11 mouse cellular contexts compared by ENCODE assay signal in genomic region chr3:53598153-53598800, GRCm38 (mm10). TPM values are rescaled to one million over a fixed set of nuclear protein-coding genes. Genes with fewer than 3 reads are reported as not detected.
A peak's percentile ranks its signal among the peaks of the same experiment; 100 is the strongest.
DNase-seq lines count a peak whose midpoint lies in the region; ATAC-seq and TF ChIP-seq lines count a peak whose summit lies in the region.
"Had no signal": no experiment of that assay in that cellular context is flagged by ENCODE, and none has a peak within 500 bp of the region (broad histone marks: within the 10 kb centered on the region; RNA-seq: fewer than 3 reads in every experiment).

No protein-coding gene starts in this region.

- TF ChIP-seq CTCF in thymus, adult 2 months (IDR thresholded peaks at IDR 0.05; ENCODE audit: borderline replicate concordance, control insufficient read depth, extremely low read depth, insufficient read depth, low read length, poor library complexity) = no peak

- H3K4me2 ChIP-seq in lung, embryonic 16.5 days (ENCODE audit: low read depth, low read length) = peak overlapping the region; percentile 29
- peak overlapping the region; percentile 41 for H3K4me2 ChIP-seq in embryonic facial prominence, embryonic 13.5 days
- peak overlapping the region; percentile 24 for H3K4me2 ChIP-seq in kidney, embryonic 16.5 days (replicated peaks; ENCODE audit: low read depth, low read length)
- no peak overlapping the region for H3K4me2 ChIP-seq in stomach, embryonic 16.5 days (ENCODE audit: low read depth, low read length)
- no peak overlapping the region for H3K4me2 ChIP-seq in forebrain, embryonic 13.5 days
- H3K4me2 ChIP-seq: neural tube, embryonic 13.5 days had no signal

- H3K27ac ChIP-seq in lung, embryonic 16.5 days (ENCODE audit: low read length) = peak overlapping the region; percentile 87
- H3K27ac ChIP-seq in embryonic facial prominence, embryonic 13.5 days = peak overlapping the region; percentile 51; the same call in 1 of the 2 replicates
- H3K27ac ChIP-seq in kidney, embryonic 16.5 days (ENCODE audit: low read length) = peak overlapping the region; percentile 77
- peak overlapping the region; percentile 82 for H3K27ac ChIP-seq in stomach, embryonic 16.5 days (ENCODE audit: low read length)
- H3K27ac ChIP-seq in thymus, adult 2 months (ENCODE audit: control insufficient read depth, insufficient read depth, low read length) = no peak overlapping the region
- no peak overlapping the region for H3K27ac ChIP-seq in forebrain, embryonic 13.5 days
- H3K27ac ChIP-seq: neural tube, embryonic 13.5 days had no signal

- peaks cover 11% of the 10 kb centered on the region; the same call in 1 of the 2 replicates for H3K4me1 ChIP-seq in lung, embryonic 16.5 days (replicated peaks; ENCODE audit: control insufficient read depth, insufficient read depth, low read length)
- H3K4me1 ChIP-seq in embryonic facial prominence, embryonic 13.5 days = peaks cover 24% of the 10 kb centered on the region
- H3K4me1 ChIP-seq in kidney, embryonic 16.5 days (ENCODE audit: insufficient read depth, low read length) = peaks cover 42% of the 10 kb centered on the region
- H3K4me1 ChIP-seq in stomach, embryonic 16.5 days (ENCODE audit: control insufficient read depth, insufficient read depth, low read length) = peaks cover 9% of the 10 kb centered on the region
- H3K4me1 ChIP-seq in thymus, adult 2 months (replicated peaks; ENCODE audit: control insufficient read depth, insufficient read depth, low read length) = no peaks in the 10 kb centered on the region
- H3K4me1 ChIP-seq in forebrain, embryonic 13.5 days = 0 out of 2 replicates have a peak, but pooled peaks cover 3% of the 10 kb centered on the region

- H3K9me3 ChIP-seq in lung, embryonic 16.5 days (ENCODE audit: control insufficient read depth, low read length) = no peaks in the 10 kb centered on the region
- no peaks in the 10 kb centered on the region for H3K9me3 ChIP-seq in embryonic facial prominence, embryonic 13.5 days
- no peaks in the 10 kb centered on the region for H3K9me3 ChIP-seq in kidney, embryonic 16.5 days (ENCODE audit: low read length)
- H3K9me3 ChIP-seq in stomach, embryonic 16.5 days (replicated peaks; ENCODE audit: control insufficient read depth, low read length) = no peaks in the 10 kb centered on the region
- H3K9me3 ChIP-seq in forebrain, embryonic 13.5 days (replicated peaks) = no peaks in the 10 kb centered on the region
- H3K9me3 ChIP-seq: neural tube, embryonic 13.5 days had no signal

- TF ChIP-seq POLR2A in thymus, adult 2 months (IDR thresholded peaks at IDR 0.05; ENCODE audit: control insufficient read depth, extremely low read depth, insufficient read depth, low read length, poor library complexity) = no peak

- no peak overlapping the region; the same call in 1 of the 2 replicates for H3K9ac ChIP-seq in lung, embryonic 16.5 days (ENCODE audit: low read length)
- no peak overlapping the region for H3K9ac ChIP-seq in embryonic facial prominence, embryonic 13.5 days
- H3K9ac ChIP-seq in kidney, embryonic 16.5 days (replicated peaks; ENCODE audit: low read length) = no peak overlapping the region
- peak overlapping the region; percentile 46 for H3K9ac ChIP-seq in stomach, embryonic 16.5 days (ENCODE audit: low read length)
- no peak overlapping the region for H3K9ac ChIP-seq in forebrain, embryonic 13.5 days
- H3K9ac ChIP-seq: neural tube, embryonic 13.5 days had no signal

- H3K36me3 ChIP-seq in lung, embryonic 16.5 days (ENCODE audit: control insufficient read depth, insufficient read depth, low read length) = no peaks in the 10 kb centered on the region
- no peaks in the 10 kb centered on the region for H3K36me3 ChIP-seq in embryonic facial prominence, embryonic 13.5 days
- H3K36me3 ChIP-seq in kidney, embryonic 16.5 days (ENCODE audit: insufficient read depth, low read length) = no peaks in the 10 kb centered on the region
- no peaks in the 10 kb centered on the region for H3K36me3 ChIP-seq in stomach, embryonic 16.5 days (ENCODE audit: control insufficient read depth, insufficient read depth, low read length)
- no peaks in the 10 kb centered on the region for H3K36me3 ChIP-seq in thymus, adult 2 months (ENCODE audit: control insufficient read depth, insufficient read depth, low read length)
- no peaks in the 10 kb centered on the region for H3K36me3 ChIP-seq in forebrain, embryonic 13.5 days (ENCODE audit: poor library complexity, severe bottlenecking)
- H3K36me3 ChIP-seq: neural tube, embryonic 13.5 days had no signal

- H3K27me3 ChIP-seq in lung, embryonic 16.5 days (ENCODE audit: control insufficient read depth, insufficient read depth, low read depth, low read length) = no peaks in the 10 kb centered on the region
- H3K27me3 ChIP-seq in embryonic facial prominence, embryonic 13.5 days = no peaks in the 10 kb centered on the region
- no peaks in the 10 kb centered on the region for H3K27me3 ChIP-seq in kidney, embryonic 16.5 days (ENCODE audit: insufficient read depth, low read length)
- H3K27me3 ChIP-seq in stomach, embryonic 16.5 days (ENCODE audit: control insufficient read depth, insufficient read depth, low read length) = no peaks in the 10 kb centered on the region
- no peaks in the 10 kb centered on the region for H3K27me3 ChIP-seq in thymus, adult 2 months (ENCODE audit: control insufficient read depth, insufficient read depth, low read length)
- H3K27me3 ChIP-seq in forebrain, embryonic 13.5 days = no peaks in the 10 kb centered on the region
- H3K27me3 ChIP-seq: neural tube, embryonic 13.5 days had no signal

- DNase-seq in lung, postnatal 36 days = no peak
- DNase-seq in spleen, adult 18-20 months = no peak
- DNase-seq in thymus, adult 2 months = no peak
- DNase-seq: adrenal gland, adult 2 months; gastrocnemius, postnatal 36 days had no signal

- H3K4me3 ChIP-seq in lung, embryonic 16.5 days (ENCODE audit: low read length) = no peak overlapping the region
- no peak overlapping the region for H3K4me3 ChIP-seq in embryonic facial prominence, embryonic 13.5 days
- no peak overlapping the region for H3K4me3 ChIP-seq in kidney, embryonic 16.5 days (ENCODE audit: low read length)
- no peak overlapping the region for H3K4me3 ChIP-seq in stomach, embryonic 16.5 days (replicated peaks; ENCODE audit: low read length)
- no peak overlapping the region for H3K4me3 ChIP-seq in thymus, adult 2 months (ENCODE audit: control insufficient read depth, insufficient read depth, low read length)
- no peak overlapping the region for H3K4me3 ChIP-seq in forebrain, embryonic 13.5 days
- H3K4me3 ChIP-seq: neural tube, embryonic 13.5 days had no signal

- ATAC-seq in lung, embryonic 16.5 days (ENCODE audit: low read depth) = peak; percentile 77
- 0 out of 2 replicates have a peak, but pooled peaks have one; percentile 59 for ATAC-seq in embryonic facial prominence, embryonic 13.5 days (ENCODE audit: insufficient number of reproducible peaks, insufficient read depth, low FRiP score, low TSS enrichment, low read depth)
- ATAC-seq in kidney, embryonic 16.5 days (ENCODE audit: low FRiP score, low TSS enrichment) = peak; percentile 69
- ATAC-seq in stomach, embryonic 16.5 days (ENCODE audit: insufficient read depth, low FRiP score) = no peak
- no peak for ATAC-seq in forebrain, embryonic 13.5 days

- 8% methylated on average over 9 of the region's 9 CpGs for WGBS in lung, embryonic 16.5 days
- 3% methylated on average over 9 of the region's 9 CpGs for WGBS in embryonic facial prominence, embryonic 13.5 days
- whole genome bisulfite sequencing in kidney, embryonic 16.5 days = 2% methylated on average over 9 of the region's 9 CpGs
- WGBS in stomach, embryonic 16.5 days = 19% methylated on average over 9 of the region's 9 CpGs
- 51% methylated on average over 9 of the region's 9 CpGs for WGBS in thymus, adult 2 months
- 6% methylated on average over 9 of the region's 9 CpGs for WGBS in forebrain, embryonic 13.5 days

RNA-seq across cellular contexts. Expression of gene Frem2, which starts 58.9 kb away (rescaled TPM):
- polyA plus RNA-seq in lung, embryonic 16.5 days (2015; fragmentation: Nextera tagmentation; extraction: Ambion mirVana) = 10.2 and 10.7 TPM in 2 replicates
- polyA plus RNA-seq in embryonic facial prominence, embryonic 13.5 days (2015; fragmentation: Nextera tagmentation; extraction: Ambion mirVana) = 4.8 and 5.7 TPM in 2 replicates
- polyA plus RNA-seq in kidney, embryonic 16.5 days (2015; fragmentation: Nextera tagmentation; extraction: Ambion mirVana) = 15.1 and 15.6 TPM in 2 replicates
- 16.4 TPM in 2 replicates for polyA plus RNA-seq in stomach, embryonic 16.5 days (2015; fragmentation: Nextera tagmentation; extraction: Ambion mirVana)
- 0.81 and 0.99 TPM in 2 replicates for polyA plus RNA-seq in thymus, adult 2 months (2012; rRNA removed)
- 0.62 and 0.86 TPM in 2 replicates for polyA plus RNA-seq in forebrain, embryonic 13.5 days (2015; fragmentation: Nextera tagmentation; extraction: Ambion mirVana)

Comparison
In these comparisons a context has a peak if more than half of its experiments do, and no peak if none do; other contexts are left out.
1. ATAC-seq: peak in lung, embryonic 16.5 days (single experiment), embryonic facial prominence, embryonic 13.5 days (single experiment) and kidney, embryonic 16.5 days (single experiment); none in stomach, embryonic 16.5 days (single experiment) and forebrain, embryonic 13.5 days (single experiment).
2. H3K27ac ChIP-seq: peak in lung, embryonic 16.5 days (single experiment), embryonic facial prominence, embryonic 13.5 days (single experiment), kidney, embryonic 16.5 days (single experiment) and stomach, embryonic 16.5 days (single experiment); none in thymus, adult 2 months (single experiment) and forebrain, embryonic 13.5 days (single experiment).
3. H3K4me2 ChIP-seq: peak in lung, embryonic 16.5 days (single experiment), embryonic facial prominence, embryonic 13.5 days (single experiment) and kidney, embryonic 16.5 days (single experiment); none in stomach, embryonic 16.5 days (single experiment) and forebrain, embryonic 13.5 days (single experiment).